Mouse (Mus musculus): ENCODE measurements around the gene Mpeg1. TPM values are rescaled to one million over a fixed set of nuclear protein-coding genes. Genes with fewer than 3 reads are reported as not detected.
A peak's percentile ranks its signal among the peaks of the same experiment; 100 is the strongest.

Gene Mpeg1
- total RNA-seq (2021), result 1 to 10 TPM; 6.7 to 7.4 TPM

DNA sequence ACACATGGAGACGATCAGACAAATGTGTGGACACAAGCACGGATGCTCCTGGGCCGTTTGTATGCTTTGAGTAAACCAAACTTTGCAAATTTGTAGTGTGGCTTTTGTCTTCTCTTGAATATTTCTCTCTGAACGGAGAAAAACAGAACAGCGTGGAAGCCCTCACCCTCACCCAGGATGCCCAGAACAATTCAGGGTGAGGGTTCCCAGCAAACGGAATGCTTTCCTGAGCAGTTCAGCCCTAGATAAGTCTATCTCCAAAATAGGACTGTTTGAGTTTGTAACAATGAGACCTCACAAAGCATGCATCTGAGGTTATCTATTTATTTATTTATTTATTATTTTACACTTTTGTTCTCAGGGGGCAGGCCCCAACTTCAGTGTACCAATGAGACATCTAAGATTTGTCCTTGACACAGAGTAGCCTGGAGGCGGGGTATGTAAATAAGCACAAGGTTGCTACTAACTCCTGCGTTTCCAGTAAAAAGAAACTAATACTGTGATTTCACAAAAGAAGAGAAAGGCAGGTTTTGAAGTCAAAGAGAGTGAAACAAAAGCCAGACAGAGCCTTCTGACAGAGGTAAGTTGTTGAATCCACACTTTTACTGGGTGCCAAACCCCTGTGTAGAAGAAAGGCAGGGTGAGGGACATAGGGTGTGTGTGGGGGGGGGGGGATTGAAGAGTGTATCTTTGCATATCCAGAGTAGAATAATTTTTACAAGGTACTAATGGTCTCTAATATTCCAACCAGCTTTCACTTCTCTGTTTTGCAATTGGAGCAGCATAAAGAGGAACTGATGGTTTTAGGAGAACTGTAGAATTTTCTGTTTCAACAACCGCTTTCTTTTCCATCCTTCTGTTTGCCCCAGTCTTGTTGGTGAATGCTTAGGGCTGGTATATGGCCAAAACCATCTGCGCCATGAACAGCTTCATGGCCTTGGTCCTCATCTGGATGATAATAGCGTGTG, at the start of gene Mpeg1:
Gene Mpeg1 (plus strand): TSS at position 498 of the 968 bp plus-strand sequence.
- DNase-seq, result no peak

DNA sequence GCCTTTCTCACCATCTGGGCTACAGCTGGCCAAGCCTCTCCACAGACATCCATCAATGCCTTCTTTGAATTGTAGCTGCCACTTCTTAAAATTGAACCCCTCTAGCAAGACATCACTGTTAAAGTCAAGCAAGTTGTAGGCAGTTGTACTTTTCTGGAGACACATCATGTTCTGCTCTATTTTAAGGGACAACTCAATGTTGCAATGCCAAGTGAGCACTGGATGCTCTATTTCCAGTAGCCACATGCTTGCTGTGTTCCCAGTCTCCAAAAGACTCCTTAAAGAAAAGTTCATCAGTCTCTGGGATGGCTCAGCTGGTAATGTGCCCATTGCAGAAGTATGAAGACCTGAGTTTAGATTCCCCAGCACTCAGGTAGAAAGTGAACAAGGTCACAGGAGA, 46.8 kb upstream of the Mpeg1 start:
- DNase-seq, result no peak

DNA sequence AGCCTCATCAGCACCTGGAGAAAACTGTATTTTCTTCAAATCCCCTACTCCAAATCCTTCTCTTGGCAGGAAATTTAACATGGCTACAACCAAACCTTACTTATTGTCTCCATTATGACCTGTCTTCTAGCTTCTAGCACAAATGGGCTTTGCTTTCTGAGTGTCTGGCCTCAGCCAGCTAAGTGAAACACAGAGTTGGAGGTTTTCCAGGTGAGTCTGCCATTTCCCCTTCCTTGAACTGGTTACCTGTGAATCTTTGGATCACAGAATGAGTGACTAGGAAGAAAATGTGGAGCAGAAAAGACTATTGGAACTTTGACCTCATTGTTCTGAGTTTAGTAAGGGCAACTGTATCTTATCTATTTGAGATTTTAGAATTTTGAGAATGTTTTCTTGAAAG, 43.2 kb upstream of the Mpeg1 start, which contains the start of gene Olfr1441:
Gene Olfr1441 (plus strand): TSS at position 73 of the 400 bp plus-strand sequence.
- DNase-seq, result no peak

DNA sequence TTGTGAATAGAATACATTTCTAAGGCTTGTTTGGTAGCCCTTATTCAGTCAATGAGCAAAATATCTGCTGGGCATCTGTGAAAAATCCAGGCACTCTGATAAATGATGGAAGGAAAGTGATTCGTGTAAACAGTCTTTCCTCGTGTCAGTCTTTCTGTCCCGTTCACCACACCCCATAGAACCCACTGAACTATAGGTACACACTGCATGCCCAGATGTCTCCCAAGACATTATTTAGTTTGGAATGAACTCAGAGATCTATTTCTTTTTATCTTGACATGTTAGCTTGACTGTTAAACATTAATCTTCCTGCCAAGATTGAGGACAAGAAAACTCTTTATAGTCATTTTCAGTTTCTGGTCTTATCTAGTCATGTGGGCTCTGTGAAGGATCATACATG, 42.3 kb upstream of the Mpeg1 start:
- no peak for DNase-seq

DNA sequence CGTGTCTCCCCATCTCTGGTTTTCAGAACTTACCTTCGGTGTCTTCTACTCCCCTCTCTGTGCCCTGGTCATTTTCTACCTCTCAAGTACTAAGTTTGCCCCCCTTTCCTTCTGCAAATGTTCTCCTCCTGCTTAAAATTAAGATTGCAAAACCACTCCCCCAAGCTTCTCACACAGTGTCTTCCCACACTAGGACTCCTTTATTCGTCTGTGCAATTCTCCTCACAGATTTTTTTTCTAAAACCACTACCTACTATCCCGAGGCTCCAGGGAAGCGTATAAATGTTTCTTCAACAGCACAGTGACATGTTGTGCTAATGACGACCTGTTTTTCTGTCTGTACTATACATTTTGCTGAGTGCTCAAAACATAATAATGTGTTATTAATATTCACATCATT, 40.0 kb upstream of the Mpeg1 start:
- DNase-seq, result no peak

DNA sequence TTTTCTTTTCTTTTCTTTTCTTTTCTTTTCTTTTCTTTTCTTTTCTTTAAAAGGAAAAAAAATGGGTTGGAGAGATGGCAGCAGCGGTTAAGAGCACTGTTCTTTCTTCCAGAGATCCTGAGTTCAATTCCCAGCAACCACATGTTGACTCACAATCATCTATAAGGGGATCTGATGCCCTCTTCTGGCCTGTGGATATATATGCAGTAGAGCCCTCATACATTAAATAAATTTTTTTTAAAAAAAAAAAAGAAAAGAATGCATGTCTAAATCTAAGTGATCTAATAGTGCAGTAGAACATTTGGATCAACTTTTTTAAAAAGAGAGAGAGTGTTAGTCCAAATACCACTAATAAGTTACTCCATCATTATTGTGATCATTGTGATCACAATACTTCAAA, 38.9 kb upstream of the Mpeg1 start:
- no peak for DNase-seq

DNA sequence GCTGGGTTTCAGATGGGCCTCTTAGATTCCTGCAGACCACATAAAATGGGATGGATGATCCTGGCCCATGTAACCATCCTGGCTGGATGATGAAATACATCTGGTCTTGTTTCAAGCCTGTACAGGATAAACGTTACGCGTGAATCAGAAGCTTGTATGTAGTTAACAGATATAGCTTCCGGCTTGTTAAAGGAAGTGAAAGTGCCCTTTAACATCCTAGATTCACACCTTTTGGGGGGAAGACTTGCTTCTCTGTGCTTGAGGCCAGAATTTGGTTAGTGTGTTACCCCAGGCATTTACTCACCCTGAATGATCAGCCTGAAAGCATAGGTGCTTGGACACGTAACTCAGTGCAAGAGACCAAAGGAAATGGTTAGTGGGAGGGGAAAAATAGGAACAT, 33.5 kb upstream of the Mpeg1 start:
- no peak for DNase-seq

DNA sequence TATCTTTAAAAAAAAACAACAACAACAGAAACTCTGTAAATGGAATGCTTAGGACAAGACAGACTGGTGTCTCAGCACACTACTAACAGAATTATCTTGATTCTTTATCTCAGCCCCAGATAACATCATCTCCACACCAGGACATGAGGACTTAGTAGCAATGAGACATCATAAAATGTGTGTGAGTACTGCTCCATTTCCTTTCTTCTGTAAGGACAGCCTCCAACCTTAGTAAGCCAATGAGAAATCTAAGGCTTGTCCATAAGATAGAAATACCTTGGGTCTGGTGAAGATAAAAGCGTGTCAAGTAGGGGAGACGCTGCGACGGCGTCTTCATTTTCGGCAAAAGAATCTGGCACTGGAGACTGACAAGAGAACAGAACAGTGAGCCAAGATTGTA, 33.0 kb upstream of the Mpeg1 start, which contains the start of gene Pfpl:
Gene Pfpl (plus strand): TSS at position 301 of the 400 bp plus-strand sequence.
- DNase-seq, result no peak

DNA sequence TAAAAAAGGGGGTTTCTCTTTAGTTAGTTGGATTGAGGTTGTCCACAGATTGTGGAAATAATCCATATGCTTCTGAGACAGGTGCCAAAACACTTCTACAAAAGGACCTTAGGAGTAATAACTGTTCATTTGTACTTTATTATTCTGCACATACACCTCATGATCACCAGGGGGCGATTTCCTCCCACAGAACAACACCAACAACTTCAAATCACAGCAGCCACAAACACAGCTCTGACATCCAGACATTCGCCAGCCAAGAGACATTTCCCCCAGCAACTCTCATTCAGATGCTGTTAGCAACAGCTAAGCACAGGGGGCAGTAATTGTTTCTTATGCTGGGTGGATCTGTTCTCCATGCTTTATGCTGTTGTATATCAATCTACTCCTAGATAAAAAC, 27.5 kb upstream of the Mpeg1 start:
- peak in 1 of 2 experiments; percentile 19 for DNase-seq

DNA sequence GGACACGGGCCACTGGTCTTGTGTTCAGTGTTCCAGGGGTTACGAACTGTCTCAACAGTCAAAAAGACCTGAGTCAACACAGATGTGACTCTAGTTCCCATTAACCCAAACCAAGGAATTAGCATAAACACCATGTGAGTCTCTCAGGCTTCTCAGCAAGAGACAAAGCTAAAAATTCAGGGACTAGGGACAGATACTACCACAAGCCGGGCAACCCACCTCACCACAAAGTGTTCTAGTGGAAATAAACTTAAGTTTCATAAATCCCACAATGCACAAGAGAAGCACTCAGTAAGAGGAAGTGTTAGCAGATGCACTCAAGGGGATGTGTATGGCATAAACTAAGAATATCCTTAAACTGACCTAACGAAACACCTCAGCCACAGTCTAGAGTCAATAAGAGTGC, 25.6 kb upstream of the Mpeg1 start:
- DNase-seq, result no peak

DNA sequence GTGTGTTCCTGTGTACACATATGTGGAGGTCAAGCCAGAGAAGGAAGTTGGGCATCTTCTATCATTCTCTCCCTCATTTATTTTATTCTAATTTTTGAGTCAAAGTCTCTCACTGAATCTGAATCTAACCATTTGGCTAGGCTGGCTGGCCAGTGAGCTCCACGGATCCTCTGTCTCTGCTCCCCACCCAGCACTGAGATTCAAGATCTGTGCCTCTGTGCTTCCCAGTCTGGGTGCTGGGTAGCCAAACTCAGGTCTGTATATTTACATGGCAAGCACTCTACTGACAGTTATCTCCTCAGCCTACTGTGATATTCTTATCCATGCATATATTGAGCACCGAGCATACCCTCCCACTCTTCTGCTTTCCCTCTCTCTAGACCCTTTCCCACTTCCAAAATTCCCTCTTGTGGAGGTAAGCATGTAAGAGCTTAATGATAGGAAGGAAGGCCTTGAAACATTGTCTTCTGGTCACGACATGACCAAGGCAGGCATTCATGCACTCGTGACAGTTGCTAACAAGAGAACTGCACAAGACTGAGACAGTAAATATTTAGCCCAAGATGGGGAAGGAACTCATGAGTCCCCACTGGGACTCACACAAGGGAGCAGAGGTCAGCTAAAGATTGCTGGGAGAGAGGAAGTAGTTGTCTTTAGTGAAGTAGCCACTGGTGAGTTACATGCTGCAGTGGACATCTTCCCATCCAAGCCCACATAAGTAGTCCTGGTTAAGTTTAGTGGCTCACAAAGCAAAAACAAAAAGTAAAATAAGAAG, 24.6 kb upstream of the Mpeg1 start:
- DNase-seq, result no peak

DNA sequence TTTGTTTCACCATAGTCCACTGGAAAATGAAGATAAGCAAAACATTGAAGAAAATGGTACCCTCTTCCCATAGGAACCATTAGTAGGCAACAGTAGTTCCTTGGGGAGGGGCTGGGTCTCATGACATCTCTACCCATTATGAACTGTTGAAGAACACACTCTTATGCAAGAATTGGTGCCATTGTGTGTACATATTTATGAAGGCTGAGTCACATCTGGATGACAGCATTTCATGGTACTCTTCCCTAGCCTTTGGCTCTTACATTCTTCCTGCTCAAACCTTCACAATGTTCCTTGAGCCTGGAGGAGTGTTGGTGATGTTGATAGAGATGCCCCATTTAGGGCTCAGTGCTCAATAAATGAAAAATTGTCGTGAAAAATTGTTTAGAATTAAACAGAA, 21.0 kb upstream of the Mpeg1 start:
- DNase-seq, result no peak

DNA sequence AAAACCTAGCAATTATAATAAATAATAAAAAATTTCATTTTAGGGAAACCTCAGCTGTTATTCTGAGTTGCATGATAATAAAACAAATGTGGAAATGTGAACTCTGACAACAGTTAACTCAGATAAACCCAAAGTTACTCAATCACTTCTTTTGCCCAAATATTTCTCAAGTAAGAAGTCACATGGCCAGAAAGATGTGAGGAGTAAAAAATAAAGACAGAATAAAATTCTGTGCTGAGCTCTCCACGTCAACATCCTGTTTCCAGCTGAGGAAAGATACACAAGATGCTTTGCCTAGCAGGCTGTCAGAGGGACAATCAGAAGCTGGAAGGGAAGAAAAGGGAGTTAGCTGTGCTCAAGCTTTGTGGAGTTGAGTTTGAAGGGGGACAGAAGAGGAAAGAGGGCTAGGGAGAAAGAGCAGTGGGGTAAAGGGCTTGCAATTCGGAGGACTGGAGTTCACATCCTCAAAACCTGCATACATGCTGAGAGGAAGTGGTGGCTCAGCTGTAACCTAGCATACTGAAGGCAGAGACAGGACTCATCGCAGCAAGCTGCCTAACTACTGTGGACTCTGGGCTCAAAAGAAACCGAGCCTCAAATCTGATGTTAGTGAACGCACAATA, 20.4 kb upstream of the Mpeg1 start:
- DNase-seq, result no peak

DNA sequence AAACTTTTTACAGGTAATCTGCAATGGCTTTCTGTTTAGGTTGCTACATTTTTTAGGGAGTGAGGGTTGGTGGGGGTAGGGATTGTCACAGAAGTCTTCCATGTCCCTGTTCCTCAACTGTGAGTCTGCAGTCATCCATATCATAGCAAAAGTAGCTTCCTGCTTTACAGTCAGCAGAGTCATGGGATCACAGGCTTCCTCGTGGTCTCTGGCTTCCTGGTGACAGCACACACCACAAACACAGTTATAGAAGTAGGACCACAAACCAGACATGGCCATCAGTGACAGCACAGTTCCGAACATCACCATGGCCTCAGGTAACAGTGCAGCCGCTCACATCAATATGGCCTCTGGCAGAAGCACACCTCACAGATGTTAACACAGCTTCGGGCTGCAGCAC, 18.0 kb upstream of the Mpeg1 start:
- DNase-seq, result no peak

DNA sequence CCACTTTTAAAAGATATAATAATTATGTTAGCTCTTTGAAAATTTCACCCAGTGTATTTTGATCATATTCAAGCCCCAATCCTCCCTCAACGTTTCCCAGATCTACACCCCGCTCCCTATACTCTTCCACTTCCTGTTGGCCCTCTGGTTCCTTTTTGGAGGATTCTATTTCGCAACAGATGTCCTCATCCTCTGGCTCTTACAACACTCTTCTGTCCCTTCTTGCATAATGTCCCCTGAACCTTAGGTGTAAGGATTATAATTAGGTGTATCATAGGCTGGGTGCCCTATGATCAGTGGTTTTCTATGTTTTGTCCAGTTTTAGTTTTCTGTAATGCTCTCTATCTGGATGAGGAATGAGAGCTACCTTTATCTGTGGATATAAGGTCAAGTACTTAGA, 15.6 kb upstream of the Mpeg1 start:
- no peak for DNase-seq

DNA sequence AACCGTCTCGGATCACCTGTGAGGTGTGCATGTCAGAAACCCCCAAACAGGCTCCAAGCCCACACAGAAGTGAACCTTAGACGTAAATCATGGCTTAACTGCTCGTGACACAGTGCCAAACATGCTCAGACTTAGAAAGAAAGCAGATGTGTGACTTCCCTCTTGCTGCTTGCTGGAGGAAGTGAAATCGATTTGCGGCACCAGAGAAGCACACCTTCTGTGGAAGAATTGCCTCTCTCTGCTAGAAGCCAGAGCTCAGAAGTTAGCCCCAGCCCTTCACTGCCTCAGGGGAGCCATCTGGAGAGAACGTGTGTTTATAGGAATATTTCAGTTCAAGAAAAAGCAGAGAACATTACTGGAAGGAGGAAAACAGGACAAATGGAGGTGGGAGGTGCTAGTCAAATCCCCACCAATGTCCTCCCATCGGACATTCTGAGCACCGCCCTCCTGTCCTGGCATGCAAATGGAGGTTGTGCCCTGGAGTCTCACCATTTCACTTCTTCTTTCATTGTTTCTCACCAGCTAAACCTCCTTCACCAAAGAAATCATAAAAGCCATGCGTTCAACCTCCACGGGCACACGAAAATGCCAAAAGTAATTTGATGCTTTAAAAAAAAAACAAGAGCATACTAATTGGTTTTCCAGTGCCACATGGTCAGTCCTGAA, 3.0 kb upstream of the Mpeg1 start:
- DNase-seq, result no peak

DNA sequence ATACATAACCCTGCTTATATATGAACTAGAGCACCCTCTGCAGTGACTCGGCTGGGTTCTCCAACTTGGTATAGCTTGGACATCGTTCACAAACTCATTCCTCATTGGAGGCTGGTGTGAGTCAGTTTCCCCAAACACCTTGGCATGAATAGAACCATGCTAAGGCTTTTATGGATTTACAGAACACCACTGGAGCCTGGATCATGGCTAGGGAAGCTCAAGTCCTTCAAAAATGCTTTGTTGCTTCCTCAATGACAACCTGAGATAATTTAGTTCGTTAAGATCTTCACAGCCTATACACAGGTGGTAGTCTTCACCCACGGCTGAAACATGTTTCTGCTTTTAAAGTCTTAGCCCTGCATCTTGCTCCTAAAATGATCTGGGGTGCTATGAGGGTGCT, 1.1 kb upstream of the Mpeg1 start:
- DNase-seq, result no peak

DNA sequence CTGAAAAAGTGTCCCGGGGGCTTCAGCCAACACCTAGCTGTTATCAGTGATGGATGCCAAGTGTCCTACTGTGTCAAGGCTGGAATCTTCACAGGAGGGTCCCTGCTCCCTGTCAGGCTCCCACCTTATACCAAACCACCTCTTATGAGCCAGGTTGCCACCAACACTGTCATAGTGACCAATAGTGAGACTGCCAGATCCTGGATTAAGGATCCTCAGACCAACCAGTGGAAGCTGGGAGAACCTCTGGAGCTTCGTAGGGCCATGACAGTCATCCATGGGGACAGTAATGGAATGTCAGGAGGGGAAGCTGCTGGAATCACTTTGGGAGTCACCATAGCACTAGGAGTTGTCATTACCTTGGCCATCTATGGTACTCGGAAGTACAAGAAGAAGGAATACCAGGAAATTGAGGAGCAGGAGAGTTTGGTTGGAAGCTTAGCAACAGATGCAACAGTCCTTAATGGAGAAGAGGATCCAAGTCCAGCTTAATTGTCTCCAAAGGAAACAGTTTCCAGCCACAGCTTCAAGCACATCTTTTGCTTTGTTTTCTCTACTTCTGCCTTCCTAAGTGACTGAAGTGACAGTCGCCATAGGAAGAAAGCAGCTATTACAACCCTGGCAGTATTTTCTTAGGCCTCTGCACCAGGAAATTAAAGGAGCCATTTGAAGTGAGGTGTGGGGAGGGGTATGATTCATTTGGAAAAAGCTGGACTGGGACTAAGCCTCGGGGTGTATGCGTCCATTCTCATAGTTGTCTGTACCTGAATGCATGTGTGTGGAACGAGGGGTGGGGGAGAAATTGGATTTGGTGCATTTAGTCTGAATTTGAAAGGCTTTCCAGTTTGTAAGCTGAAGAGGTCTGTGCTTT, 2.5 kb downstream of the Mpeg1 start:
- DNase-seq, result no peak

DNA sequence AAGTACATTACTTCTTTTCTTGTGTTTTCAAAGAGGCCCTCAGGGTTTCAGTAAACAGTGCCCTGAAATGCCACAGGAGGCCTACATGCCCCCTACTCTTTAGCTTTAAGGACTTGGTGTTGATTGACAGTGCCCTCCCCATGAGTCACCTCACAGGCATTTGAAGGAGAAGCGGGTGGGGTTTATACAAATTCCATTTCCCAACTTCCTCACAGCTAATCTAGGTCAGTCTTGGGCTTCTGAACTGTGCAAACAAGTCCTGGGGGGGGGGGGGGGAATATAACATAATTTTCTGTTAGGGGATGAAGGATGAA, 3.1 kb downstream of the Mpeg1 start:
- no peak for DNase-seq

DNA sequence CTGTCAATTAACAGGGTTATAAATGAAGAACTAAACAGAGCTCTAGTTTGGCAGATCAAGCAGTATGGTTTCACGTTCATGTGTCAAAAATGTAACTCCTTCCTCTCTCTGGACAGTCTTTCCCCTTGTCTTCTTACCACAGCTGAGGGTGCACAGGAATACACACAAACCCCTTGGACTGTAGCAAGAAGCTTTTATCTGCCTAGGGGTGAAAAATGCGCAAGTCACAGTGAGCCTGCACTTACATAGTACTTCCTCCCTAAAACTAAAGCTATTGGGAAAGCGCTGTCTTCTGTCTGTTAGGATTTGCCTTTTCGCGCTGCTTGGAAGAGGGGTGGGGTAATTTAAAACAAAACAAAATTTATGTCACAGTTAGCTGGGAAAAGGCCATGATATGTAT, 3.5 kb downstream of the Mpeg1 start:
- no peak for DNase-seq

DNA sequence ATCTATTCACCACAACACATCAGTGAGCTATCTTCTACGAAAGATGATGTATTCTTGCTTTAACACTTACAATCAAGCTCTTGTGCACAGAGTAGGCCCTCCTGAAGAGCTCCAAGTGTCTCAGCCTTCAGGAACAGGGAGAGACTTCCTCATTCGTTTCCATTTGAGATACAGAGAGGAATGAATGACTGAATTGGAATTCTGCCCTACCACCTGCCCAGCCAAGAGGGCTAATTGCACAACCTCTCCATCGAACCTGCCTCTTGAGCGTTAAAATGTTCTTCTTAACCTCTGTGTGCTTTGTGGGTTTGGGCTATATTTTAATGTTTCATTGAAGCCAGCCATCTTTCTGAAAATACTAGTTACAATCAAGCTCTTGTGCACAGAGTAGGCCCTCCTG, 4.1 kb downstream of the Mpeg1 start:
- DNase-seq, result no peak
